Mouse (Mus musculus): ENCODE data around the gene Rcsd1.

- TF ChIP-seq RAD21 (IDR thresholded peaks at IDR 0.05; ENCODE audit: low read depth, low read length) (no peak), EP300 (IDR thresholded peaks at IDR 0.05; ENCODE audit: low read length) (no peak), MEF2A (IDR thresholded peaks at IDR 0.05; ENCODE audit: borderline replicate concordance, low read depth, low read length) (no peak), SMC3 (IDR thresholded peaks at IDR 0.05; ENCODE audit: low read depth, low read length) (no peak), ELF1 (IDR thresholded peaks at IDR 0.05; ENCODE audit: low read depth, low read length) (no peak)
These were observed 57.0 kb downstream of the Rcsd1 start for GRCm38 (mm10) chr1:165652507-165652906.
